Mouse (Mus musculus): ENCODE data around the gene Loxl3. TPM values are rescaled to one million over a fixed set of nuclear protein-coding genes. Genes with fewer than 3 reads are reported as not detected.

The Loxl3 gene
- total and polyA plus RNA-seq, 2 experiments from 2014 or later: 4.5 to 4.7 TPM

DNA sequence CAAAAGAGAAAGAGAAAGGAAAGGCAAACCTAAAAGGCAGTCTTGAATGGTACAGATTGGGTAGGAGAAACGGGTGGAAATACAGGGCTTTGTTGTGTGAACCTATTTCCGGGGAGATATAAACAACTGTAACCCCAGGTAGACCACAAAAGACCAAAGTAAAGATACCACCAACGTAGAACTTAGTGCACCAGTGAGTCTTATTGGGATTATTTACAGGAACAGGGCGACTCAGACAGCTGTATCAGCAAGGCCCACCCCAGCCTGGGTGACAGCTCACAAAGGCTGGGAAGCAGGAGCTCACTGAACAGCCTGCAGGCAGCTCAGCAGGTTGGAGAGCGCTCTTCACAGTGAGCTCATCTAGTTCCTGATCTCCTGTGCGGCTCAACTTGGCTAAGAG lies 62.0 kb downstream of the Loxl3 start:
- Histone ChIP-seq H3K9ac (no peak overlapping the region), H3K9me3 (ENCODE audit: low read length) (no peaks in the 10 kb centered on the region), H3K4me1 (ENCODE audit: insufficient read depth) (no peaks in the 10 kb centered on the region), H3K4me2 (ENCODE audit: low read depth) (no peak overlapping the region), H3K36me3 (ENCODE audit: insufficient read depth) (no peaks in the 10 kb centered on the region), H3K4me3 (ENCODE audit: low read depth, low read length) (no peak overlapping the region), H3K27ac (ENCODE audit: low read depth, low read length) (no peak overlapping the region), H3K27me3 (ENCODE audit: insufficient read depth, low read length) (no peaks in the 10 kb centered on the region; the same call in 1 of the 2 replicates)
- ATAC-seq: no peak
- 37% methylated on average over 6 of the region's 6 CpGs for WGBS
- DNase-seq: no peak
- TF ChIP-seq CTCF (IDR thresholded peaks at IDR 0.05; ENCODE audit: low read depth): no peak

DNA sequence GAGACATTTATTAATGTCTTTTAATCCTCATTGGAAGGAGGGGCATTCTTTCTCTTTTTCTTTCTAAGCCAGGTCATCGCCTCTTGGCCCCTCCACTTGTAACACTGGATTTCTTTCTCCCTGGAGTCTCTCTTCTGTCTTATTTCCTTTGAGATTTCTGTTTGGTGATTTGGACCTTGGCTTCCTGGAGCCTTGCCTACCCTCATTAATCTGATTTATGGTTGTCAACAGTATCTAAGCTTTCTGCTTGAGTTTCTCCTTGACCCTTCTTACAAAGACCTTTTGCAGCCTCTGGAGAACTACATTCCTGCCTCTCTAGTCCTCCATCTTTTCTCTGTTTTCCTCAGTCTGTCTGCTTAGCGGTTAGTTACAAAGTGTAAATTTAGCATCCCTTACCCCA lies 64.4 kb downstream of the Loxl3 start:
- 78% methylated on average over 2 of the region's 2 CpGs for WGBS
- Histone ChIP-seq H3K4me3 (ENCODE audit: low read depth, low read length) (no peak overlapping the region), H3K9me3 (ENCODE audit: low read length) (no peaks in the 10 kb centered on the region), H3K4me2 (ENCODE audit: low read depth) (no peak overlapping the region), H3K9ac (no peak overlapping the region), H3K4me1 (ENCODE audit: insufficient read depth) (peaks cover 8% of the 10 kb centered on the region; the same call in 1 of the 2 replicates), H3K36me3 (ENCODE audit: insufficient read depth) (no peaks in the 10 kb centered on the region), H3K27me3 (ENCODE audit: insufficient read depth, low read length) (no peaks in the 10 kb centered on the region), H3K27ac (ENCODE audit: low read depth, low read length) (no peak overlapping the region)
- no peak for ATAC-seq
- TF ChIP-seq CTCF (IDR thresholded peaks at IDR 0.05; ENCODE audit: low read depth): no peak
- DNase-seq: no peak

DNA sequence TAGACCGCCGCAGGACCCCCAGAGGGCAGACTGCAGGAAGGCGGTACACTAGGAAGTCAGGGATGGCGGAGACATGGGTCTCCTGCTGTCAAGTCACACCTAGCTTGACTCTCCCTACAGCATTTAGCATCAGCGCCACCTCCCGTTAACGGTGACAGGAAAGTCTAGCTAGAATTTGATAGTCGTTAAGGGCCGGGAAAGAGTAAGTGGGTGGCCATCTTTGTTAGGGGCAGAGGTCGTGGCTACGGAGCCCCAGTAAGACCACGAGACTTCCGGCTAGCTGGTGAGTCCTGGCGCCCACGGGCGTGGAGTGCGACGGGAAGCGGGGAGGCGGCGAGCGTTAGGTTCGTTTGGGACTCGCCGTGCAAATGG lies 67.3 kb downstream of the Loxl3 start, which contains the start of the genes Ccdc142 and Gm42688:
Gene Ccdc142 (plus strand): TSS at position 286 of the 372 bp plus-strand sequence.
Gene Gm42688 (plus strand): TSS at position 302 of the 372 bp plus-strand sequence.
- DNase-seq (peak; percentile 90), ATAC-seq (peak; percentile 85)
- peak within 1 kb of the TSS; percentile 99 for H3K4me2 ChIP-seq (ENCODE audit: low read depth)
- peak within 1 kb of the TSS; percentile 82 for H3K27ac ChIP-seq (ENCODE audit: low read depth, low read length)
- H3K27me3 ChIP-seq (ENCODE audit: insufficient read depth, low read length): no peaks in the 10 kb centered on the region
- peaks cover 8% of the 10 kb centered on the region; the same call in 1 of the 2 replicates for H3K4me1 ChIP-seq (ENCODE audit: insufficient read depth)
- peak within 1 kb of the TSS; percentile 76 for H3K9ac ChIP-seq
- no peaks in the 10 kb centered on the region; the same call in 1 of the 2 replicates for H3K36me3 ChIP-seq (ENCODE audit: insufficient read depth)
- peak; percentile 81 for TF ChIP-seq CTCF (IDR thresholded peaks at IDR 0.05; ENCODE audit: low read depth)
- no peaks in the 10 kb centered on the region for H3K9me3 ChIP-seq (ENCODE audit: low read length)
- WGBS: under 1% methylated on average over 25 of the region's 25 CpGs
- peak within 1 kb of the TSS; percentile 66 for H3K4me3 ChIP-seq (ENCODE audit: low read depth, low read length)

DNA sequence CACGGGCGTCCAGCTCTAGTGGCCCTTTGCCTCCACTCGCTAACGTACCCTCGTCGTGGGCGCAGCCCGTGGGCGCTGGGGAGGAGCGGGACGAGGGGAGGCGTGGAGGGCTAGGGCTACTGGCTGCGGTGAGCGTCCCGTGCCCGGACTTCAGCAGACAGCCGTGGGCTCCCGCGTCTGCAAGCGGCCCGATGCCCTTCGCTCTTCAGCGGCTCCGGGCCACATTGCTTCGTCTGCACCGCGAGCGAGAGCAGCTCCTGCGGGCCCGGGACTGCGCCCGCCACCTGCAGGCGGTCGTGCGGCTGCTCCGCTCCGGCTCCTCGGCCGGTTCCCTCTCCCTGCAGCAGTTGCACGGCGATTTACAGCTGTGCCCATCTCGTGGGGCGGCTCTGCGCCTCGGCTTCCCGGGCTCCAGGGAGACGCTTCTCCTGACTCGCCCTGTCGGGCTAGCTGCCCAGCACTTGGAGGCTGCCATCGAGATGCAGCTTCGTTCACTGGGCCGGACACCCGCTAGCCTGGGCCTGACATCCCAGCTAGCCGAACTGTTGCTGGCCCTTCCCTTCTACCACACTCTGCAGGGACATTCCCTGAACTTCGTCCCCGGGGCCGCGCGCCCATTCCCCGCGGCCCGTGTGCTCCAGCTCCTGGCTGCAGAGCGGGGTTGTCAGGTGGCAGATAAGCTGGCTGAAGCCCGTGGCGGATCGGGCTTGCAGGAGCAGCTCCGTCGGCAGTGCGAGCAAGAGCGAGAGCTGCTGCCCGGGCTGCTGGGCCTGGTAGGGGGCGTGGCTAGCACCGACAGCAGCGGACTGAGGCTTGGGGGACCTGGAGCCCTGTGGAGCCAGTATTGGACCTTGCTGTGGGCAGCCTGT lies 67.9 kb downstream of the Loxl3 start:
- Histone ChIP-seq H3K4me2 (ENCODE audit: low read depth) (peak overlapping the region; percentile 99), H3K36me3 (ENCODE audit: insufficient read depth) (no peaks in the 10 kb centered on the region; the same call in 1 of the 2 replicates), H3K4me1 (ENCODE audit: insufficient read depth) (peaks cover 8% of the 10 kb centered on the region; the same call in 1 of the 2 replicates), H3K4me3 (ENCODE audit: low read depth, low read length) (peak overlapping the region; percentile 66), H3K27ac (ENCODE audit: low read depth, low read length) (peak overlapping the region; percentile 82), H3K9ac (peak overlapping the region; percentile 76), H3K27me3 (ENCODE audit: insufficient read depth, low read length) (no peaks in the 10 kb centered on the region), H3K9me3 (ENCODE audit: low read length) (no peaks in the 10 kb centered on the region)
- ATAC-seq (peak; percentile 70), DNase-seq (peak; percentile 74)
- 7% methylated on average over 74 of the region's 74 CpGs for WGBS
- peak; percentile 70 for TF ChIP-seq CTCF (IDR thresholded peaks at IDR 0.05; ENCODE audit: low read depth)

MicroRNAs encoded within 50 kb of the gene (microRNA counts, 519-probe panel; counts per million panel counts)
- not detected for microRNA mmu-miR-3470a+mmu-miR-3470b

Small RNAs within 50 kb of the gene (microRNA-seq; reads per million reads assigned to microRNA genes)
- gene Mir3470a (0 reads per million in 2 experiments), gene Mir7040 (0 to 0.24 reads per million in 2 experiments)

Other genes with a start within 250 kb of the Loxl3 start
- 13.6 and 17.4 TPM in 2 replicates for gene Sema4f, start 94.4 kb upstream of the Loxl3 start, total RNA-seq (2014; rRNA removed)
- gene Sema4f, start 94.4 kb upstream of the Loxl3 start, polyA plus RNA-seq (2015; fragmentation: Nextera tagmentation; extraction: Ambion mirVana): 11.5 and 20.6 TPM in 2 replicates
- 0.10 TPM in 1 of 2 replicates, not detected in the other for gene M1ap, start 87.3 kb upstream of the Loxl3 start, total RNA-seq (2014; rRNA removed)
- 0.10 TPM in 1 of 2 replicates, not detected in the other for gene M1ap, start 87.3 kb upstream of the Loxl3 start, polyA plus RNA-seq (2015; fragmentation: Nextera tagmentation; extraction: Ambion mirVana)
- 3.3 and 3.6 TPM in 2 replicates for gene Dok1, start 702 bp upstream of the Loxl3 start, total RNA-seq (2014; rRNA removed)
- gene Dok1, start 702 bp upstream of the Loxl3 start, polyA plus RNA-seq (2015; fragmentation: Nextera tagmentation; extraction: Ambion mirVana): 1.4 and 1.5 TPM in 2 replicates
- 85.9 and 146 TPM in 2 replicates for gene Aup1, start 20.3 kb downstream of the Loxl3 start, total RNA-seq (2014; rRNA removed)
- 126 and 129 TPM in 2 replicates for gene Aup1, start 20.3 kb downstream of the Loxl3 start, polyA plus RNA-seq (2015; fragmentation: Nextera tagmentation; extraction: Ambion mirVana)
- 46.1 and 47.0 TPM in 2 replicates for gene Htra2, start 21.1 kb downstream of the Loxl3 start, total RNA-seq (2014; rRNA removed)
- 75.1 and 81.0 TPM in 2 replicates for gene Htra2, start 21.1 kb downstream of the Loxl3 start, polyA plus RNA-seq (2015; fragmentation: Nextera tagmentation; extraction: Ambion mirVana)
- 0.05 TPM in 1 of 2 replicates, not detected in the other for gene Dqx1, start 23.7 kb downstream of the Loxl3 start, total RNA-seq (2014; rRNA removed)
- 0.11 and 0.13 TPM in 2 replicates for gene Dqx1, start 23.7 kb downstream of the Loxl3 start, polyA plus RNA-seq (2015; fragmentation: Nextera tagmentation; extraction: Ambion mirVana)
- not detected in 2 replicates for gene Tlx2, start 36.1 kb downstream of the Loxl3 start, total RNA-seq (2014; rRNA removed)
- gene Tlx2, start 36.1 kb downstream of the Loxl3 start, polyA plus RNA-seq (2015; fragmentation: Nextera tagmentation; extraction: Ambion mirVana): not detected in 2 replicates
- gene Pcgf1, start 43.7 kb downstream of the Loxl3 start, total RNA-seq (2014; rRNA removed): 16.1 and 18.8 TPM in 2 replicates
- 30.7 and 30.8 TPM in 2 replicates for gene Pcgf1, start 43.7 kb downstream of the Loxl3 start, polyA plus RNA-seq (2015; fragmentation: Nextera tagmentation; extraction: Ambion mirVana)
- 0.46 TPM in 1 of 2 replicates, not detected in the other for gene Lbx2, start 52.2 kb downstream of the Loxl3 start, total RNA-seq (2014; rRNA removed)
- 0.33 TPM in 1 of 2 replicates, not detected in the other for gene Lbx2, start 52.2 kb downstream of the Loxl3 start, polyA plus RNA-seq (2015; fragmentation: Nextera tagmentation; extraction: Ambion mirVana)
- 15.3 and 16.6 TPM in 2 replicates for gene Ccdc142, start 67.4 kb downstream of the Loxl3 start, total RNA-seq (2014; rRNA removed)
- gene Ccdc142, start 67.4 kb downstream of the Loxl3 start, polyA plus RNA-seq (2015; fragmentation: Nextera tagmentation; extraction: Ambion mirVana): 2.1 and 5.6 TPM in 2 replicates
- gene Gm42688, start 67.4 kb downstream of the Loxl3 start, total RNA-seq (2014; rRNA removed): 7.0 and 9.5 TPM in 2 replicates
- gene Gm42688, start 67.4 kb downstream of the Loxl3 start, polyA plus RNA-seq (2015; fragmentation: Nextera tagmentation; extraction: Ambion mirVana): 2.4 and 2.9 TPM in 2 replicates
- gene Mrpl53, start 74.9 kb downstream of the Loxl3 start, total RNA-seq (2014; rRNA removed): 64.6 and 102 TPM in 2 replicates
- gene Mrpl53, start 74.9 kb downstream of the Loxl3 start, polyA plus RNA-seq (2015; fragmentation: Nextera tagmentation; extraction: Ambion mirVana): 126 and 141 TPM in 2 replicates
- 39.7 and 43.5 TPM in 2 replicates for gene Mogs, start 81.3 kb downstream of the Loxl3 start, total RNA-seq (2014; rRNA removed)
- 15.7 and 17.4 TPM in 2 replicates for gene Mogs, start 81.3 kb downstream of the Loxl3 start, polyA plus RNA-seq (2015; fragmentation: Nextera tagmentation; extraction: Ambion mirVana)
- gene Wbp1, start 87.4 kb downstream of the Loxl3 start, total RNA-seq (2014; rRNA removed): 129 and 151 TPM in 2 replicates
- 104 and 109 TPM in 2 replicates for gene Wbp1, start 87.4 kb downstream of the Loxl3 start, polyA plus RNA-seq (2015; fragmentation: Nextera tagmentation; extraction: Ambion mirVana)
- 40.1 and 44.5 TPM in 2 replicates for gene Ino80b, start 91.3 kb downstream of the Loxl3 start, total RNA-seq (2014; rRNA removed)
- gene Ino80b, start 91.3 kb downstream of the Loxl3 start, polyA plus RNA-seq (2015; fragmentation: Nextera tagmentation; extraction: Ambion mirVana): 14.9 and 15.3 TPM in 2 replicates
- 17.1 and 19.4 TPM in 2 replicates for gene Rtkn, start 101.3 kb downstream of the Loxl3 start, total RNA-seq (2014; rRNA removed)
- 7.9 and 8.1 TPM in 2 replicates for gene Rtkn, start 101.3 kb downstream of the Loxl3 start, polyA plus RNA-seq (2015; fragmentation: Nextera tagmentation; extraction: Ambion mirVana)
- 11.1 and 13.4 TPM in 2 replicates for gene Wdr54, start 122.2 kb downstream of the Loxl3 start, total RNA-seq (2014; rRNA removed)
- 19.7 and 24.1 TPM in 2 replicates for gene Wdr54, start 122.2 kb downstream of the Loxl3 start, polyA plus RNA-seq (2015; fragmentation: Nextera tagmentation; extraction: Ambion mirVana)
- gene 1700003E16Rik, start 122.2 kb downstream of the Loxl3 start, total RNA-seq (2014; rRNA removed): 17.0 and 17.5 TPM in 2 replicates
- 13.9 and 18.3 TPM in 2 replicates for gene 1700003E16Rik, start 122.2 kb downstream of the Loxl3 start, polyA plus RNA-seq (2015; fragmentation: Nextera tagmentation; extraction: Ambion mirVana)
- gene Dctn1, start 131.7 kb downstream of the Loxl3 start, total RNA-seq (2014; rRNA removed): 97.3 and 126 TPM in 2 replicates
- 132 and 152 TPM in 2 replicates for gene Dctn1, start 131.7 kb downstream of the Loxl3 start, polyA plus RNA-seq (2015; fragmentation: Nextera tagmentation; extraction: Ambion mirVana)
- 1.3 and 1.7 TPM in 2 replicates for gene Slc4a5, start 185.7 kb downstream of the Loxl3 start, total RNA-seq (2014; rRNA removed)
- 0.45 and 1.3 TPM in 2 replicates for gene Slc4a5, start 185.7 kb downstream of the Loxl3 start, polyA plus RNA-seq (2015; fragmentation: Nextera tagmentation; extraction: Ambion mirVana)